Mouse (Mus musculus): ENCODE measurements around the gene Elp5.
A peak's percentile ranks its signal among the peaks of the same experiment; 100 is the strongest.

Gene Elp5

GRCm38 (mm10) chr11:69992396-69992795 is 10.1 kb upstream of the Elp5 start:
- no peak for DNase-seq (ENCODE audit: low spot score in 2 of 2)

- no peak for DNase-seq (ENCODE audit: low spot score in 2 of 2)
Measured at GRCm38 (mm10) chr11:69991711-69992110, 9.4 kb upstream of the Elp5 start.

GRCm38 (mm10) chr11:69990850-69991691 is 8.8 kb upstream of the Elp5 start, which contains the start of gene Gabarap:
Gene Gabarap, plus strand, starts transcription at chr11:69991143.
- DNase-seq (ENCODE audit: low spot score in 2 of 2), result peak; percentile 91 to 93

GRCm38 (mm10) chr11:69989949-69990348 is 7.6 kb upstream of the Elp5 start:
- no peak for DNase-seq (ENCODE audit: low spot score in 2 of 2)

GRCm38 (mm10) chr11:69984431-69984830 is 2.1 kb upstream of the Elp5 start:
- no peak for DNase-seq (ENCODE audit: low spot score in 2 of 2)

- DNase-seq (ENCODE audit: low spot score in 2 of 2), result no peak
Measured at GRCm38 (mm10) chr11:69983377-69983776, 1.1 kb upstream of the Elp5 start.

DNA sequence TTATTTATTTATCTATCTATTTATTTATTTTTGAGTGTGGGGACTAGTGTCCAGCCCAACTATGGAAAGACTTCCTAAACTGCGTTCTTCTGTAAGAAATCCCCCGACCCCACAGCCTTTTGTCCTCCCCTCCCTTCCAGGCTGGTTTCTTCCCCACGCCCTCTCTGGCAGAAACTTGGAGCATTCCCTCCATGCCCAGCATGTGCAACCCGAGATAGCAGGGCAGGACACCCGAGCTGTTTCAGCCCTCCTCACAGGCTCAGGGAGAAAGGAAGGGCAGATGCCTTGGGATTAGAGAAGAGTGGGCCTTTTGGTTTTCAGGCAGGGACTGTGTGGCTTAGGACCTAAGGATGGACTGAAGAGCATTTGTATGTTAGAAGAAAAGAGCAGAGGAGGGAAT is 560 bp upstream of the Elp5 start:
- no peak for DNase-seq (ENCODE audit: low spot score in 2 of 2)

DNA sequence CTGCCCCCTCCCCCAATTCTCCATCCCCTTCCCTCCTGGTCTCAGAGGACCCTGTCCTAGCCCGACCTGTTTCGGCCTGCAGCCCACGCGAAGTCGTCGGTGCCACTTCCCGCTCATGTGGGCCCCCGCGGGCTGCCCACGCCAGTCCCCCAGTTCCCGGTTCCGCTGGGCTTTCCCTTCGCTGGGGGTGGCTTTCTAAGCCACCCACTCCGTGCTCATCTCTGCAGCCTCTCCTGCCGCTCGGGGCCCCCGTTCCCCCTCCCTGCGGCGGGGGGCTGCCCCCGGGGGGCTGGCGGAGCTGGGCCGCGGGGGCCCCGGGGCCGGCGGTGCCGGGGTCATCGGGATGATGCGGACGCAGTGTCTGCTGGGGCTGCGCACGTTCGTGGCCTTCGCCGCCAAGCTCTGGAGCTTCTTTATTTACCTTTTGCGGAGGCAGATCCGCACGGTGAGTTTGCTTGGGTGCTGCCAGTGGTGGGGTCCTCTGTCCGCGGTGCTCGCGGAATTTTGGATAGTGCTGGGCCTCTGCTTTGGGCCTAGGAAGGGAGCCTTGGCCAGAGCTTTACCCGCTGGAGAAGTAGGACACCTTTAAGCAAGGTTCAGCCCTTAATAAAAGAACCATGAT is 1.1 kb downstream of the Elp5 start, which contains the start of gene Ctdnep1:
TSS of gene Ctdnep1 (plus strand) at position 16 of the 622 bp plus-strand sequence.
- no peak for DNase-seq (ENCODE audit: low spot score in 2 of 2)

DNA sequence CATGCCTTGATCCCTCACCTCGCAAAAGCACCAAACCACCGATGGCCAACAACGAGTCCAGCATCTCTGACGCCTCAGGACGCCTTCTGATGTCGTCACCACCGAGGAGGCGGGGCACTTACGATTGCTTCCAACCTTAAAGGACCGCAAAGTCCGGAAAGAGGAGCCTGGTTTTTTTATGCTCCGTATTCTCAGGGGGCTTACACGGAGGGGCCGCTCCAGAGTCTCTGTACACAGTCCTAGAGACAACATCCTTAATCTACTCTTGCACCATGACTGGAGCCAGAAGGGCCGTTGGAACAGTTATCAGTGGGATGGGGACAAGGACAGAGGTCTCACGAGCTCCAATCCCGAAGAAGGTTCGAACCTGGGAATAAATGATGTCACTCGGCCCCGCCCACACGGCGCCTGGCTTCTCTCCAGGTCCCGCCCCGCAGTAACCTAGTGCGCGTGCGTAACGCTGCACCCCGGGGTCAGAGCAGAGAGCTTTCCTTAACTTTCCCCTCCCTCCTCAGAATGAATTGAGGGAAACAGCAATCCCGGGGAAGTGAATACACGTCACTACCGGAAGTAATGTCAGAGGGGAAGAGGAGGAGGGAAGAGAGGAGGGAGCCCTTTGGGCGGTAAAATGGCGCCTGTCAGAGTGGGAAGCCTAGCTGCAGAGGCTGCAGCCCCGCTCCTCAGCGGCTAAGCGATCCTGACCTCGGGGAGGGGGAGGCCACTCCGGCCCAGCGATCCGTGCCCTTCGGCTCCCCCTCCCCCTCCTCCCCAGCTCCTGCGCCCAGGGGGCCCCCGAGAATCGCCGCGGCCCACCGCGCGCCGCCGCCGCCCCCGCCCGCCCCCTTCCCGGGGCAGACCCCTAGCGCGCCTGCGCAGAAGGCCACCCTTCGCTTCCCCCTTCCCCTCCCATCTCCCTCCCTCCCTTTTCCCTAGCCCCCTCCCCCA is 1.8 kb downstream of the Elp5 start:
- DNase-seq (ENCODE audit: low spot score in 2 of 2), result peak; percentile 97 to 100

DNA sequence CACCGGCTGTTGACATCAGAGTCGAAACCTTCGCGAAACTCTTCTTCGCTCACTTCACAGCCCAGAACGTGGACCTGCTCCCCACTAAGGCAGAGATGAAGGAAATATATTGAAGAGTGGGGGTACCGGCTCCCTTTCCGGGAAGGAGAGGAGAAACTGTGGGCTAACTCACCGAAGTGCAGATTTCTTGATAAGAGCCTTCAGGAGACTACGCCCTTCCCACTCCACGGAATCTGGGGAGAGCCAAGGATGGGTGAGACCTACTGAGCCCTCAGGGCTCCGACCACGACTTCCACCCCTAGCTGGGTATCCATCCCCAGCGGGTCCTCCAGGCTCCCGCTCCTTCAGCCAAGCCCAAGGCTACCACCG is 2.5 kb downstream of the Elp5 start:
- no peak for DNase-seq (ENCODE audit: low spot score in 2 of 2)

- DNase-seq (ENCODE audit: low spot score in 2 of 2), result no peak
Measured at GRCm38 (mm10) chr11:69976271-69976670, 6.0 kb downstream of the Elp5 start.

DNA sequence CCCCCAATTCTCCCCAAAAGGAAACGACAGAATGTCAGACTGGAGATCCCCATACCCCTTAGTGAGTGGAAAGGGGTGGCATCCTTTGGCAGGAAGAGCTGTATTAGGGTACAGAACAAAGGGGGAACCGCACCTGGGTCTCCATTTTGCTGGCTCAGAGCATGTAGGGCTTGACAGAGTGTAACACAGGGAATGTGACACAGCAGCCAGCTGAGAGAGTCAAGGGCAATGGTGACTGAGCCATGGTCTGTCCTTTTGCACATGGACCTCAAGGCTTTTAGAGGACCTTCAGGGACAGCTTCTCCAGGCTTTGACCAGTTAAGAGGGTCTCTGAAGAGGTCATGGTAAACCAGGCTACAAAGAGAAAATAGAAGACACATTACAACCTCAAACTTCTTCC is 7.4 kb downstream of the Elp5 start:
- no peak for DNase-seq (ENCODE audit: low spot score in 2 of 2)

GRCm38 (mm10) chr11:69970775-69971174 is 11.5 kb downstream of the Elp5 start:
- DNase-seq (ENCODE audit: low spot score in 2 of 2), result no peak

DNA sequence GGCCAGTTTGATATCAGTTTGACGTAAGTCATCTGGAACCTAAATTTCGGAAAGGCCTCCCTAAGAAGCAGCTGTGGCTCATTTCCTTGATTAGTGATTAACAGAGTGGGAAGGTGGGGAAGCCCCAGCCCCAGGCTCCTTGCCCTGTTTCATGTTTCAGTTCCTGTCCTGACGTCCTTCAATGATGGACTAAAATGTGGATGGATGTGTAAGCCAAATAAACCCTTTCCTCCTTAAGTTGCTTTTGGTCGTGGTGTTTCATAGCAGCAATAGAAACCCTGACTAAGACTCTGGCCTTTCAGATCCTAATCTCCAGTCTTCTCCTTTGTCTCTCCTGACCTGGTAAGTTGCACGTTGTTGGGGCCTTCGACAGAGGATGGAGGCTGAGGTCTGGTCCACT is 12.1 kb downstream of the Elp5 start:
- no peak for DNase-seq (ENCODE audit: low spot score in 2 of 2)

- DNase-seq (ENCODE audit: low spot score in 2 of 2), result no peak
Measured at GRCm38 (mm10) chr11:69968793-69969192, 13.5 kb downstream of the Elp5 start.

DNA sequence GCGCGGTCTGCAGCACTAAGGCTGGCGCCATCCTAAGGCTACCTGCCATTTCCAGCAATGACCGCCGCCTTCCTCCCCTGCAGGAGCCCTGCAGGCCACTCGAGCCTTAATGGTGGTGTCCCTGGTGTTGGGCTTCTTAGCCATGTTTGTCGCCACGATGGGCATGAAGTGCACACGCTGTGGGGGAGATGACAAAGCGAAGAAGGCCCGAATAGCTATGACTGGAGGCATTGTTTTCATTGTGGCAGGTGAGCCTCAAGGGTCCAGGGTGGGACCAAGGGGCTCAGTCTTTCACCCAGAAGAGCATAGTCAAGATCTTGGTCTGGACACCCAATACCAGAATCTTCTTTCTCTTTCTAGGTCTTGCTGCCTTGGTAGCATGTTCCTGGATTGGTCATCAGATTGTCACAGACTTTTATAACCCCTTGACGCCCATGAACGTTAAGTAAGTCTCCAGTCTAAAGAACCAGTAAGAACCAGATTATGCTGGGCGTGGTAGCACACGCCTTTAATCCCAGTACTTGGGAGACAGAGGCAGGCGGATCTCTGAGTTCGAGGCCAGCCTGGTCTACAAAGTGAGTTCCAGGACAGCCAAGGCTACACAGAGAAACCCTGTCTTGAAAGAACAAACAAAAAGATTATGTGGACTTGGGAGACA is 15.3 kb downstream of the Elp5 start:
- DNase-seq (ENCODE audit: low spot score in 2 of 2), result no peak

DNA sequence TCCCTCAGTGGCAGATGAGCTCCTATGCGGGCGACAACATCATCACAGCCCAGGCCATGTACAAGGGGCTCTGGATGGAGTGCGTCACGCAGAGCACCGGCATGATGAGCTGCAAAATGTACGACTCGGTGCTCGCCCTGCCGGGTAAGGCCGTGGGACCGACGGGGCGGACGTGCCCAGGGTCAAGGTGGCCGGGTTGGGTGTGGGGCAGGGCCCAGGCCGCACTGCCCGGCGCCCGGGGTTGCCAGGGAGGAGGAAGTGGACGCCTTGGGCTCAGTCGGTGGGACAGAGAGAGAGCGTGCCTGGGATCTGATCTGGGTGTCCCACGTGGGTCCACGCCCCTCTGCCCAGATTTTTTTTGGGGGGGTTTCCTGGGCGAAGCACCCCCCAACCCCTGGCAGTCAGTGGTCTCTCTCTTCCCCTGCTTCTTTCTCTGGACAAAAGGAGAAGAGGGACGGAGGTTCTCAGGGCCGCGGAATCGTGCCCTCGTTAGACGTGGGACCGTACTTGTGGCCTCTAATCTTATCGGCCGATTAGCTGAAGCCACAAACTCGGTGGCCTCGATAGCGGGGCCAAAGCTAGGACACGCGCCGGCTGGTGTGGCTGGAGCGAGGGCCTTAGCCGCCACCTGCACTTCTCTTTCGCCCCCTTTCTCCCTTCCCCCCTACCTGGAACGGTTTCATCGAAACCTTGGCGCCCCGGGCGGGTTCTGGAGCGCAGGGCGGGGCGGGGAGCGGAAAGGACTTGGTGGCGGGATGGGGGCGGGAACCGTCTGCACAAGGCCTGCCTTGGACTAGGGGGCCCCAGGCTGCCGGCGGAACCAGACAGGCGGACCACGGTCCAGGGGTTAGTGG is 16.1 kb downstream of the Elp5 start:
- peak; percentile 32 to 57 for DNase-seq (ENCODE audit: low spot score in 2 of 2)

- DNase-seq (ENCODE audit: low spot score in 2 of 2), result peak; percentile 69 to 78
Measured at GRCm38 (mm10) chr11:69965271-69966005, 16.9 kb downstream of the Elp5 start.

- no peak for DNase-seq (ENCODE audit: low spot score in 2 of 2)
Measured at GRCm38 (mm10) chr11:69964650-69965270, 17.6 kb downstream of the Elp5 start, which contains the start of gene Cldn7. Gene Cldn7, plus strand, starts transcription at chr11:69964779.

Measured in urinary bladder, adult 18-20 months (tissue).